ENCODE assay signal across 8 mouse cellular contexts in genomic region chr4:124693135-124693894, GRCm38 (mm10). TPM values are rescaled to one million over a fixed set of nuclear protein-coding genes. Genes with fewer than 3 reads are reported as not detected.
DNase-seq lines count a peak whose midpoint lies in the region; ATAC-seq and TF ChIP-seq lines count a peak whose summit lies in the region.

TSS of gene Utp11 (minus strand) at chr4:124693600.

- peaks cover 10% of the 10 kb centered on the region for H3K27me3 ChIP-seq in heart, embryonic 11.5 days (ENCODE audit: control insufficient read depth, insufficient read depth, low read length)
- no peaks in the 10 kb centered on the region for H3K27me3 ChIP-seq in kidney, embryonic 16.5 days (ENCODE audit: insufficient read depth, low read length)

- 1% methylated on average over 43 of the region's 43 CpGs for WGBS in heart, embryonic 11.5 days (ENCODE audit: insufficient replicate concordance)
- under 1% methylated on average over 43 of the region's 43 CpGs for WGBS in kidney, embryonic 16.5 days

- no peaks in the 10 kb centered on the region for H3K36me3 ChIP-seq in heart, embryonic 11.5 days (ENCODE audit: control insufficient read depth, insufficient read depth, low read length)
- H3K36me3 ChIP-seq in kidney, embryonic 16.5 days (ENCODE audit: insufficient read depth, low read length), result no peaks in the 10 kb centered on the region

- DNase-seq in CD4-positive, CD25-positive, alpha-beta regulatory T cell, adult 2 months (ENCODE audit: low read depth, low spot score), result peak; percentile 92
- peak; percentile 97 for DNase-seq in brain, embryonic 14.5 days (ENCODE audit: low read depth)
- peak; percentile 88 for DNase-seq in liver
- peak; percentile 52 to 69 for DNase-seq in monocyte, adult 2 months (ENCODE audit: low read depth in 1 of 2, low spot score in 2 of 2)
- DNase-seq in spleen, postnatal 4 days (ENCODE audit: low spot score in 2 of 2), result peak; percentile 81 to 91

- TF ChIP-seq POLR2A in brain, embryonic 14.5 days (IDR thresholded peaks at IDR 0.05; ENCODE audit: borderline replicate concordance, extremely low read depth, insufficient read depth, insufficient read length, poor library complexity, severe bottlenecking), result peak; percentile 50; the same call in 1 of the 2 replicates

- peak within 1 kb of the TSS; percentile 69 for H3K4me2 ChIP-seq in heart, embryonic 11.5 days
- peak within 1 kb of the TSS; percentile 66 for H3K4me2 ChIP-seq in kidney, embryonic 16.5 days (replicated peaks; ENCODE audit: low read depth, low read length)

- TF ChIP-seq CTCF in brain, embryonic 14.5 days (IDR thresholded peaks at IDR 0.05; ENCODE audit: borderline replicate concordance, extremely low read depth, insufficient read depth, insufficient read length), result no peak

- peak within 1 kb of the TSS; percentile 85 for H3K9ac ChIP-seq in heart, embryonic 11.5 days (ENCODE audit: low read depth, low read length)
- peak within 1 kb of the TSS; percentile 87 for H3K9ac ChIP-seq in kidney, embryonic 16.5 days (replicated peaks; ENCODE audit: low read length)

- ATAC-seq in erythroblast, adult 5-6 weeks (replicated peaks; ENCODE audit: low FRiP score, poor library complexity, severe bottlenecking), result peak; percentile 98
- peak; percentile 85 for ATAC-seq in heart, embryonic 11.5 days (replicated peaks; ENCODE audit: insufficient number of reproducible peaks, low FRiP score, low TSS enrichment)
- ATAC-seq in kidney, embryonic 16.5 days (ENCODE audit: low FRiP score, low TSS enrichment), result peak; percentile 95

- peak within 1 kb of the TSS; percentile 48 for H3K27ac ChIP-seq in heart, embryonic 11.5 days (ENCODE audit: low read depth, low read length)
- H3K27ac ChIP-seq in kidney, embryonic 16.5 days (ENCODE audit: low read length), result peak within 1 kb of the TSS; percentile 69

- H3K4me1 ChIP-seq in heart, embryonic 11.5 days (ENCODE audit: control insufficient read depth, insufficient read depth, low read length), result peaks cover 6% of the 10 kb centered on the region; the same call in 1 of the 2 replicates
- H3K4me1 ChIP-seq in kidney, embryonic 16.5 days (ENCODE audit: insufficient read depth, low read length), result peaks cover 29% of the 10 kb centered on the region

- peak within 1 kb of the TSS; percentile 76 for H3K4me3 ChIP-seq in heart, embryonic 11.5 days (ENCODE audit: low read depth, low read length)
- H3K4me3 ChIP-seq in kidney, embryonic 16.5 days (ENCODE audit: low read length), result peak within 1 kb of the TSS; percentile 85

- no peaks in the 10 kb centered on the region for H3K9me3 ChIP-seq in heart, embryonic 11.5 days (replicated peaks; ENCODE audit: control insufficient read depth, low read length)
- no peaks in the 10 kb centered on the region for H3K9me3 ChIP-seq in kidney, embryonic 16.5 days (ENCODE audit: low read length)

RNA-seq across cellular contexts. Expression of gene Utp11, which starts in this region (rescaled TPM):
- 22.4 and 22.6 TPM in 2 replicates for polyA plus RNA-seq in brain, embryonic 14.5 days (2012; rRNA removed)
- total RNA-seq in erythroblast, adult 5-6 weeks (2015; ENCODE audit: low replicate concordance), result 6.7 and 20.8 TPM in 2 replicates
- 4.5 and 15.1 TPM in 2 replicates for total RNA-seq in erythroblast, adult 5-6 weeks (2017; ENCODE audit: low replicate concordance)
- 57.1 and 60.7 TPM in 2 replicates for polyA plus RNA-seq in heart, embryonic 11.5 days (2014; fragmentation: Nextera tagmentation; extraction: Ambion mirVana)
- polyA plus RNA-seq in kidney, embryonic 16.5 days (2015; fragmentation: Nextera tagmentation; extraction: Ambion mirVana), result 65.4 and 72.5 TPM in 2 replicates

Comparison
In these comparisons a context has a peak if more than half of its experiments do, and no peak if none do; other contexts are left out.
1. Peak in every context shown above with its lines: DNase-seq, ATAC-seq, H3K4me3 ChIP-seq and H3K27ac ChIP-seq.